In the genomic region with DNA sequence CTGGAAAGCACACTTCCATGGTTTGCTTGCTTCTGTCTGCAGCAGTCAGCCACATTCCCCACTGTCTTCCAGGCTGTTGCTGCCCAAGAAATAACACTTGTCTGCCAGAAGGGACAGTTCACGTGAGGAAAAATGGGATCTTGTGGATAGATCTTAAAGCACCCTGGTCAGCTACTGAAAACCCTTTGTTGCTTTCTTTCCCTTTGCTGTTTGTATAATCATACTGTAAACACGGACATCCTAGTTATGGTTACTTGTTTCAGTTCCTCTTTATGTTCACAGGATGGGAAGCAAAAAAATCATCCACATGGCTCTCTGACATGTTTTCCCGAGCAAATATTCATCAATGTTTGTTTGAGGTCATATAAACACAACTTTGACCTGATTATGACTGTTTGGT, we compare ENCODE assay signal across 22 mouse cellular contexts. TPM values are rescaled to one million over a fixed set of nuclear protein-coding genes. Genes with fewer than 3 reads are reported as not detected.
"Had no signal": no experiment of that assay in that cellular context is flagged by ENCODE, and none has a peak within 500 bp of the region (broad histone marks: within the 10 kb centered on the region; RNA-seq: fewer than 3 reads in every experiment).

No protein-coding gene starts in this region.

- H3K36me3 ChIP-seq: midbrain, embryonic 10.5 days; midbrain, embryonic 13.5 days had no signal

- DNase-seq: kidney, adult 2 months; kidney, postnatal 25 days; layer of hippocampus, adult 9-11 months; right cerebral cortex, postnatal 25 days; spleen, adult 18-20 months; thymus, adult 18-20 months; thymus, postnatal 36 days had no signal

- ATAC-seq: intestine, postnatal 0 days; midbrain, embryonic 13.5 days; midbrain, embryonic 16.5 days had no signal

- H3K9me3 ChIP-seq: megakaryocyte, embryonic 14.5 days; midbrain, embryonic 10.5 days; midbrain, embryonic 13.5 days had no signal

- H3K4me3 ChIP-seq: layer of hippocampus, adult 2 months; megakaryocyte, embryonic 14.5 days; midbrain, embryonic 10.5 days; midbrain, embryonic 13.5 days; myocyte had no signal

- H3K27ac ChIP-seq: kidney, postnatal 0 days; layer of hippocampus, adult 2 months; liver, embryonic 14.5 days; midbrain, embryonic 10.5 days; midbrain, embryonic 13.5 days had no signal

- H3K27me3 ChIP-seq: megakaryocyte, embryonic 14.5 days; midbrain, embryonic 13.5 days had no signal

- H3K9ac ChIP-seq: liver, embryonic 14.5 days; midbrain, embryonic 13.5 days had no signal

- H3K4me1 ChIP-seq: megakaryocyte, embryonic 14.5 days; midbrain, embryonic 10.5 days; midbrain, embryonic 13.5 days had no signal

- H3K4me2 ChIP-seq: liver, embryonic 11.5 days; midbrain, embryonic 13.5 days had no signal

RNA-seq across cellular contexts. Expression of a gene that starts 36.5 kb away (rescaled TPM):
- total RNA-seq: layer of hippocampus, adult 2 months; layer of hippocampus, postnatal 25 days; left cerebral cortex, adult 18-20 months; left cerebral cortex, postnatal 36 days had no signal
- polyA plus RNA-seq: midbrain, embryonic 10.5 days; midbrain, embryonic 16.5 days; myocyte; neural tube, embryonic 11.5 days; neural tube, embryonic 14.5 days had no signal
